Mouse (Mus musculus): ENCODE measurements around the gene Scg3. TPM values are rescaled to one million over a fixed set of nuclear protein-coding genes. Genes with fewer than 3 reads are reported as not detected.
"Not testable (repeated sequence)": the region's sequence is repeated elsewhere in the genome, so short reads cannot be mapped to it uniquely, and the experiment has no call there.

The Scg3 gene
- polyA plus RNA-seq, 1 experiment, result 241 TPM

DNA sequence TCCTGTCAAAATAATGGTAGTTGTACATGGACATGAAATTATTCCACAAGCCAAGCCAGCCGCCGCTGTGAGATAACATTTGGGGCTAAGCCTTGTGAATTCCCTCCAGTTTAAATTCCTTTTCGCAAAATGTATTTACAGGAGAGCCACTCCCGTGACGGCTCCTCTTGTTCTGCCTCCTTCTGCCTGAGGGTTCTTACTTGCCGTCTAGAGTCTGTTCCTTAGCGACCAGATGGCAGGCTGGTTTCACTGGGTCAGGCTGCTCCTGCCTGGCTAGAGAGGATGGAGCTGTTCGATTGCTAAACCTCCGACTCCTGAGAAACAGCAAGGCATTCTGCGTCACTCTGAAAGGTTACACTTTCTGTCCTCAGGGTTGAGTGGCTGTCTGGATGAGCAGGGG, 51.7 kb downstream of the Scg3 start:
- Histone ChIP-seq H3K27ac (ENCODE audit: insufficient read depth, low read length) (peak overlapping the region; percentile 18; the same call in 1 of the 2 replicates), H3K4me3 (ENCODE audit: insufficient read depth, low read length) (no peak overlapping the region)

DNA sequence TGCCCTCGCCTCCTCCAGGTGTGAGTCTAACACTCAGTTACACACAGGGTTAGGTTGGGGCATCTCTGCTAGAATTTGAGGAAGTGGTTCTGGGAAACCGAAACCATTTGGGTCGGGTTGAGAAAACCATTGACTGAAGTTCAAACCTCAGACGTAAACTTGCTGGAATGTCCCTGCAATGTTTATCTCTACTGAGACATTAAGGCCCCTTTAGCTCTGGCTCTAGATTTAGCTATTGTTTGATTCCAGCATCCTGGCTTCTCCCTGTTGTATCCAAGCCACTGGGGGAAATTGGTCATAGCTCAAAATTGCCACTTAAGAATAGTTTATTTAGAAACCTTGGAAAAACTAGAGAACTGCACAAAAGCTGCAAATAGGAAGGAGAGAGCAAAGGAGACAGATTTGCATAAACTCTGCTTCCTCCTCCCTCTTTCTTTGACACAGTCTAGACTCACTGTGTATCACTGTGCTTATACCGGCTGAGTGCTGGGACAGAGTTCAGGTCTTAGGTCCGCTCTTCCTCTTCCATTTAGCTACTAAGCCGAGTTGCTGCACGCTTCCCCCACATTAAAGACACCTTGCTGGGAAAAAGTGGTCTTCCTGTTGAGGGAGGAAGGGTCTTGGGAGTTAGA, 52.9 kb downstream of the Scg3 start:
- TF ChIP-seq CTCF (IDR thresholded peaks at IDR 0.05; ENCODE audit: extremely low read depth, insufficient read depth, low read length), result no peak
- no peak for TF ChIP-seq POLR2A (IDR thresholded peaks at IDR 0.05; ENCODE audit: extremely low read depth, insufficient read depth, low read length)
- H3K4me1 ChIP-seq (ENCODE audit: control insufficient read depth, insufficient read depth, low read length), result peaks cover 5% of the 10 kb centered on the region
- H3K27ac ChIP-seq (ENCODE audit: insufficient read depth, low read length), result 0 out of 2 replicates have a peak overlapping the region, but pooled peaks have one; percentile 59
- no peak overlapping the region for H3K4me3 ChIP-seq (ENCODE audit: insufficient read depth, low read length)

More for the DNA sequence above, 51.7 kb downstream of the Scg3 start:
- TF ChIP-seq POLR2A (IDR thresholded peaks at IDR 0.05; ENCODE audit: extremely low read depth, insufficient read depth, low read length) (no peak), CTCF (IDR thresholded peaks at IDR 0.05; ENCODE audit: extremely low read depth, insufficient read depth, low read length) (no peak)
- peaks cover 3% of the 10 kb centered on the region for H3K4me1 ChIP-seq (ENCODE audit: control insufficient read depth, insufficient read depth, low read length)

DNA sequence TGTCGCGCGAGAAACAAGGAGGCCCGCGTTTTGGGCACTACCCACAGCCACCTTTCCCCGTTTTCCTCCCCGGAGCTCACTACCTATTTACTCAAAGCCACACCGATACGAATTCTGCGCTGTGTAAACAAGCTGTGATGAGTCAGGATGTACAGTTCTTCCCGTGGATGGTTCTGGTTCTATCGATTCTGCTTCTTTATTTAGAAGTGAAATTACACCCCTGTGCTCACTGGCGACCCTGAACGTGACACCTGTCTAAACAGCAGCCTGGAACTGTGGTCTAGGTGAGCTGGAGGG, 57.6 kb downstream of the Scg3 start:
- TF ChIP-seq CTCF (IDR thresholded peaks at IDR 0.05; ENCODE audit: extremely low read depth, insufficient read depth, low read length), result no peak
- TF ChIP-seq POLR2A (IDR thresholded peaks at IDR 0.05; ENCODE audit: extremely low read depth, insufficient read depth, low read length), result no peak
- Histone ChIP-seq H3K4me1 (ENCODE audit: control insufficient read depth, insufficient read depth, low read length) (peaks cover 2% of the 10 kb centered on the region; the same call in 1 of the 2 replicates), H3K27ac (ENCODE audit: insufficient read depth, low read length) (peak overlapping the region; percentile 98), H3K4me3 (ENCODE audit: insufficient read depth, low read length) (peak overlapping the region; percentile 68)

DNA sequence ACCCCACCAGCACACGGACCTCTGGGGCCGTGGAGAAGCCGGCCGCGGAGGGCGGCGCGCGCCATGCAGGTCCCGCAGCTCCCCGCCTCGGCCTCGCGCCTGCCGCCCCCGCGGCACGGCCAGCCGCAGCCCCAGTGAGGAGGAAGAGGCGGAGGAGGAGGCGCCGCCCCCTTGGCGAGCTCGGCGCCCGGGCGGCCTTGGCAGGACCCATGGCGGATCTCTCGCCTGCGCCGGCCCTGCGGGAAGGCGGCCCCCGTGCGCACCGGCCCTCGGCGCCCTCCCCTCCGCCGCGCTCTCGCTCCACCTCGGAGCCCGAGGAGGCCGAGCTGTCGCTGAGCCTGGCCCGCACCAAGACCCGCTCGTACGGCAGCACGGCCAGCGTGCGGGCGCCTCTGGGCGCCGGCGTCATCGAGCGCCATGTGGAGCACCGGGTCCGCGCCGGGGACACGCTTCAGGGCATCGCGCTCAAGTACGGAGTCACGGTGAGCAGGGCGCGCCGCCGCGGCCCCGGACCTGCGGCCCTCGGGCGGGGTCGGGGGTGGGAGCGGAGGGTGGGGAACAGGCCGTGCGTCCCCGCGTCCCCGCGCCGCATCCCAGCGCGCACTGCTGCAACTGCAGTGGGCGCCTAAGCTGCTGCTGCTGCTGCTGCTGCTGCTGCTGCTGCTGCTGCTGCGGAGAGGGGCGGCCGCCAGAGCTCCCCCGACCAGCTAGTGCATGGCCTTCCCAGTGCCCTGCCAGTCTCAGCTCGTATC, 58.1 kb downstream of the Scg3 start, which contains the start of gene Lysmd2:
Lysmd2 (plus strand) TSS at position 186 of the 752 bp plus-strand sequence.
- H3K27ac ChIP-seq (ENCODE audit: insufficient read depth, low read length), result peak within 1 kb of the TSS; percentile 98
- H3K4me1 ChIP-seq (ENCODE audit: control insufficient read depth, insufficient read depth, low read length), result peaks cover 2% of the 10 kb centered on the region; the same call in 1 of the 2 replicates
- TF ChIP-seq POLR2A (IDR thresholded peaks at IDR 0.05; ENCODE audit: extremely low read depth, insufficient read depth, low read length), result no peak
- no peak for TF ChIP-seq CTCF (IDR thresholded peaks at IDR 0.05; ENCODE audit: extremely low read depth, insufficient read depth, low read length)
- peak within 1 kb of the TSS; percentile 68 for H3K4me3 ChIP-seq (ENCODE audit: insufficient read depth, low read length)

DNA sequence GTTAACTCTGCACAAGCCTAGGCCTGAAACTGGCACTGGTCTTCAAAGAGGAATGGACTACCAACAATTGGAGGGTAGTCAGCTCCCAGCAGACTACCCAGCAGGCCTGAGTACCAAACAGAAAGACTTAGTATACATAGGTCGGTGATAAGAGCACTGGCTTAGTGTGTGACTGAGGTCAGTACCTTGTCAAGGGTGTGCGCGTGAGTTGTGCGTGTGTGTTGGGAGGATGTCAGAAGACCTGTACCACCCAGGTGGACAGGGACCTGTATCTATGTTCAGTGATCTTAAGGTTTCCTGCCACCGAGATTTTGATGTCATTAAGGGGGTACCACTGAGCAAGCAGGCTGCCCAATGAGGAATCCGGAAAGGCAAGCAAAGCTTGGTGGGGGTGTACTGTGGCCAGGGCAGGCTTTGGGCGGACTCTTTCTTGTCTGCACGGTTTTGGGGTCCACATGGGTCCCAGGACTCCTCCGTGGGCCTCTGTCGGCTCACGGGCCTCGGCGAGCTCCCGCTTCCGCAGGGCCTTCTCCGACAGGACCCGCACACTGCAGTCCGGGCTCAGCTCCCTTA, 58.8 kb downstream of the Scg3 start:
- H3K4me3 ChIP-seq (ENCODE audit: insufficient read depth, low read length), result peak overlapping the region; percentile 68
- peak overlapping the region; percentile 98 for H3K27ac ChIP-seq (ENCODE audit: insufficient read depth, low read length)
- TF ChIP-seq POLR2A (IDR thresholded peaks at IDR 0.05; ENCODE audit: extremely low read depth, insufficient read depth, low read length) (no peak), CTCF (IDR thresholded peaks at IDR 0.05; ENCODE audit: extremely low read depth, insufficient read depth, low read length) (no peak)
- H3K4me1 ChIP-seq (ENCODE audit: control insufficient read depth, insufficient read depth, low read length), result peaks cover 2% of the 10 kb centered on the region; the same call in 1 of the 2 replicates

DNA sequence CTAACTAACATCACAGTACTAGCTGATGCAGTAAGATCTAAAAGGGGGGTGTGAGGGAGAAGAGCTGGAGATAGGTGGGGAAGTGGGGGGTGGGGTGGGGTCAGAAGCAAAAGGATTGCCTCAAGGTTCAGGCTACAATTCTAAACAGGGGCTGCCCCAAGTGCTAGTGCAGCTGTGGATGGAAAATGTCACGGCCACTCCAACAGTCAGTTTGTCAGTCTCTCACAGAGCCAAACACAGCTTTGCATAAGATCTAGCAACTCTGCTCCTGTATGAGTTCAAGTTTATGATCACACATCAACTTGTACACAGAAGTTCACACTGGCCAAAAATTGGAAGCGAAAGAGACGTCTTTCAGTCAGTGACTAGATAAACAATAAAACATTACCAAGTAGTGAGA, 62.4 kb downstream of the Scg3 start:
- H3K4me1 ChIP-seq (ENCODE audit: control insufficient read depth, insufficient read depth, low read length), result no peaks in the 10 kb centered on the region
- H3K4me3 ChIP-seq (ENCODE audit: insufficient read depth, low read length), result no peak overlapping the region
- TF ChIP-seq POLR2A (IDR thresholded peaks at IDR 0.05; ENCODE audit: extremely low read depth, insufficient read depth, low read length), result no peak
- TF ChIP-seq CTCF (IDR thresholded peaks at IDR 0.05; ENCODE audit: extremely low read depth, insufficient read depth, low read length), result no peak
- no peak overlapping the region for H3K27ac ChIP-seq (ENCODE audit: insufficient read depth, low read length)

DNA sequence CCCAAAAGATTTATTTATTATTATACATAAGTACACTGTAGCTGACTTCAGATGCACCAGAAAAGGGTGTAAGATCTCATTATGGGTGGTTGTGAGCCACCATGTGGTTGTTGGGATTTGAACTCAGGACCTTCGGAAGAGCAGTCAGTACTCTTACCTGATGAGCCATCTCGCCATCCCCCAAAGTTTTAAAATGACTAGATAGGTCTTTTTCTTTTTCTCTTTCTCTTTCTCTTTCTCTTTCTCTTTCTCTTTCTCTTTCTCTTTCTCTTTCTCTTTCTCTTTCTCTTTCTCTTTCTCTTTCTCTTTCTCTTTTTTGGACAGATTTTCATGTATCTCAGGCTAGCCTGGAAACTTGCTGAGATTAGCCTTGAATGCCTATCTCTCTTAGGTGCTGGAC, 64.1 kb downstream of the Scg3 start:
- H3K27ac ChIP-seq (ENCODE audit: insufficient read depth, low read length); H3K4me1 ChIP-seq (ENCODE audit: control insufficient read depth, insufficient read depth, low read length); H3K4me3 ChIP-seq (ENCODE audit: insufficient read depth, low read length): not testable (repeated sequence)

DNA sequence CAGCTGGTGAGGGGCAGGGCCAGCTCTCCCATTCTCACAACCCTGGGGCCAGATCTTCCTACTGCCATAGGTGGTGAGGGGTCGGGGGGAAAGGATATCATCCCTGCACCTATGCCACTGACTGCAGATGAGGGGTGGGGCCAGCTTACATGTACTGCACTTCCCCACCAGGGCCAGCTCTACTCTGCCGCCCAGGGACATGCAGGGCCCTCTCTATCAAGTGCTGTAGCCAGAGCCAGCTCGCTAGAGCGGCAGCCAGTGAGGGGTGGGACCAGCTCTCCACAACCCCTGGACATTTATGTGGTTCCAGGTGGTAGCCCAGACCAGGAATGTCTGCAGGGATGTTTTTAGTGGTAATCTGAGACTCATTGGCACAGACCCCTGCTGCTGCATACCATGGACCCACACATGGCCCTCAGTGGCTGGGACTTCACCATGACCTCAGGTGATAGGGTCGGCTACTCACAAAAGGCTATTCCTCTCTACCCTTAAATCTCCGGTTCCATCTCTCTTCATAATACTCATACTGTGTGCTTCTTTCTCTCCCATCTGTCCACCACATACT, 64.9 kb downstream of the Scg3 start:
- Histone ChIP-seq H3K4me1 (ENCODE audit: control insufficient read depth, insufficient read depth, low read length) (no peaks in the 10 kb centered on the region), H3K4me3 (ENCODE audit: insufficient read depth, low read length) (no peak overlapping the region), H3K27ac (ENCODE audit: insufficient read depth, low read length) (no peak overlapping the region)
- TF ChIP-seq POLR2A (IDR thresholded peaks at IDR 0.05; ENCODE audit: extremely low read depth, insufficient read depth, low read length), result no peak
- TF ChIP-seq CTCF (IDR thresholded peaks at IDR 0.05; ENCODE audit: extremely low read depth, insufficient read depth, low read length), result no peak

DNA sequence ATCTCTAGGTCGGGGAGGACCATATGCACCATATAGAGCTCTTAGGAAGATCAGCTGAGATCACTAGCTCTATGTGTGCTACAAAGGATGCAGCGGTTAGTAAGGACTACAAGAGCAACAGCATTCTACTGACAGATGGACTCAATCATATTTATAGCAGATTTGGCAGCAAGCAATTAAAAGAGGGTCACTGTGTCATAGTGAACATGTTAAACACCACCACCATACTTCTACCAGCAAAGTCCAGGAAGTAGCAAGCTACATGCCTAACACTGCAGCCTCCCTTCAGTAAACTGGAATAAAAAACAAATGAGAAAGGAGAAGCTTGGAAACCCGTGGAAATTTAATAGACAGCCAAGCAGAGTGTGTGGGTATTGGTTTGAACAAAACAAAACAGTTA, 67.3 kb downstream of the Scg3 start:
- H3K4me3 ChIP-seq (ENCODE audit: insufficient read depth, low read length), result no peak overlapping the region
- no peak overlapping the region for H3K27ac ChIP-seq (ENCODE audit: insufficient read depth, low read length)
- TF ChIP-seq POLR2A (IDR thresholded peaks at IDR 0.05; ENCODE audit: extremely low read depth, insufficient read depth, low read length), result no peak
- no peak for TF ChIP-seq CTCF (IDR thresholded peaks at IDR 0.05; ENCODE audit: extremely low read depth, insufficient read depth, low read length)
- no peaks in the 10 kb centered on the region for H3K4me1 ChIP-seq (ENCODE audit: control insufficient read depth, insufficient read depth, low read length)

Measured in cortical plate, adult 2 months (tissue).